ENCODE assay signal across 10 mouse cellular contexts in the genomic region with DNA sequence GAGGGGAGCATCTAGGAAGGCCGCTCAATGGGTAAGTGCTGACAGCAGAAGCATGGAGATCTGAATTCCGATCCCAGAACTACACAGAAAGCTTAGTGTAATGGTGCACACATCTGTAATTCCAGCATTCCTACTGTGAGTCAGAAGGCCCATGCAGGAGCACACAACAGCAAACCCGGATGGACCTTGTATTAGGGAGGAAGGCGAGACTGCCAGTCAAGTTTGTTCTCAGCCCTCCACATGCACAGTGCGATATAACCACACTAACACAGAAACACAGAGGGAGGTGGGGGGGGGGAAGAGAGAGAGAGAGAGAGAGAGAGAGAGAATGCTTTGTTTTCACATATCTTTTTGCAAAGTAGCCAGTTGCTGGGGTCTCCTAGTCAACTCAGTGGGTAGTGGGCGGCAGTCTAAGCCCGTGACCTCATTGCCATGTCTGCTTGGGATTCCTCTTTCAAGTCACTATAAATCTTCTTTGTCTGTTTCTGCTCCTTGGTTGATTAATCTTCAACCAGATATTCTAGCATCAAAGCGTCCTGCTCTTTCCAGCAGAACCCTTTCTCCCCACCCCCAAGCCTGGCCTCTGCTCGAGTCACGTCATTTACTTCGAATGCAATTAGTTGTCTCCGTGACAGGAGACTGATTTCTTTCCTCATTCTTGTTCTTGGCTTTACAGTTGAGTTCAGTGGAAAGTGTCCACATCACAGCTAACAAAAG. TPM values are rescaled to one million over a fixed set of nuclear protein-coding genes. Genes with fewer than 3 reads are reported as not detected.
DNase-seq lines count a peak whose midpoint lies in the region; ATAC-seq and TF ChIP-seq lines count a peak whose summit lies in the region.
"Had no signal": no experiment of that assay in that cellular context is flagged by ENCODE, and none has a peak within 500 bp of the region (broad histone marks: within the 10 kb centered on the region; RNA-seq: fewer than 3 reads in every experiment).

No protein-coding gene starts in this region.

- DNase-seq in heart, embryonic 10.5 days (ENCODE audit: low spot score) = no peak
- no peak for DNase-seq in heart, adult 18-20 months
- DNase-seq in embryo, embryonic 9.5 days (ENCODE audit: extremely low spot score) = peak; percentile 36
- DNase-seq in kidney, postnatal 14 days = peak; percentile 81
- DNase-seq in left cerebral cortex, adult 2 months (ENCODE audit: extremely low spot score in 1 of 2, low spot score in 2 of 2) = no peak
- no peak for DNase-seq in forebrain, postnatal 0 days
- no peak for DNase-seq in heart, postnatal 10 days
- DNase-seq: spleen, adult 18-20 months had no signal

- 0 out of 2 replicates have a peak overlapping the region, but pooled peaks have one; percentile 52 for H3K27ac ChIP-seq in heart, embryonic 10.5 days
- no peak overlapping the region for H3K27ac ChIP-seq in neural tube, embryonic 13.5 days (replicated peaks)
- H3K27ac ChIP-seq in left cerebral cortex, adult 2 months = no peak overlapping the region
- no peak overlapping the region for H3K27ac ChIP-seq in forebrain, postnatal 0 days (ENCODE audit: low read depth, low read length)
- H3K27ac ChIP-seq: hindbrain, embryonic 15.5 days had no signal

- no peaks in the 10 kb centered on the region for H3K36me3 ChIP-seq in heart, embryonic 10.5 days
- no peaks in the 10 kb centered on the region for H3K36me3 ChIP-seq in neural tube, embryonic 13.5 days
- no peaks in the 10 kb centered on the region for H3K36me3 ChIP-seq in forebrain, postnatal 0 days (ENCODE audit: insufficient read depth)
- H3K36me3 ChIP-seq: hindbrain, embryonic 15.5 days had no signal

- H3K4me1 ChIP-seq in heart, embryonic 10.5 days = peaks cover 47% of the 10 kb centered on the region
- H3K4me1 ChIP-seq in neural tube, embryonic 13.5 days (replicated peaks) = peaks cover 45% of the 10 kb centered on the region
- peaks cover 7% of the 10 kb centered on the region; the same call in 1 of the 2 replicates for H3K4me1 ChIP-seq in forebrain, postnatal 0 days (ENCODE audit: insufficient read depth)

- intact Hi-C loops in left cerebral cortex, adult 2 months (cut with DNase I) = no loop called here
- intact Hi-C loops in heart, postnatal 10 days (cut with DNase I) = no loop called here

- peak; percentile 18; the same call in 1 of the 2 replicates for ATAC-seq in neural tube, embryonic 13.5 days (ENCODE audit: low read depth)
- ATAC-seq in forebrain, postnatal 0 days = no peak

- no peak for TF ChIP-seq CTCF in left cerebral cortex, adult 2 months (IDR thresholded peaks at IDR 0.05)
- TF ChIP-seq CTCF in forebrain, postnatal 0 days (IDR thresholded peaks at IDR 0.05; ENCODE audit: low read depth) = no peak

- H3K9me3 ChIP-seq in heart, embryonic 10.5 days = no peaks in the 10 kb centered on the region
- H3K9me3 ChIP-seq in neural tube, embryonic 13.5 days = no peaks in the 10 kb centered on the region
- no peaks in the 10 kb centered on the region for H3K9me3 ChIP-seq in forebrain, postnatal 0 days (ENCODE audit: low read length)
- H3K9me3 ChIP-seq: hindbrain, embryonic 15.5 days had no signal

- H3K27me3 ChIP-seq in heart, embryonic 10.5 days (ENCODE audit: insufficient read depth, poor library complexity, severe bottlenecking) = no peaks in the 10 kb centered on the region
- H3K27me3 ChIP-seq in neural tube, embryonic 13.5 days = no peaks in the 10 kb centered on the region
- H3K27me3 ChIP-seq in forebrain, postnatal 0 days (ENCODE audit: insufficient read depth, low read length) = no peaks in the 10 kb centered on the region
- H3K27me3 ChIP-seq: hindbrain, embryonic 15.5 days had no signal

- no peak overlapping the region for H3K4me3 ChIP-seq in heart, embryonic 10.5 days
- no peak overlapping the region for H3K4me3 ChIP-seq in neural tube, embryonic 13.5 days
- no peak overlapping the region for H3K4me3 ChIP-seq in left cerebral cortex, adult 2 months
- H3K4me3 ChIP-seq in forebrain, postnatal 0 days (ENCODE audit: low read depth, low read length) = no peak overlapping the region
- H3K4me3 ChIP-seq: hindbrain, embryonic 15.5 days had no signal

- 52% methylated on average over 12 of the region's 12 CpGs for WGBS in heart, embryonic 10.5 days
- 24% methylated on average over 12 of the region's 12 CpGs for WGBS in neural tube, embryonic 13.5 days
- WGBS in forebrain, postnatal 0 days = 44% methylated on average over 12 of the region's 12 CpGs

- H3K4me2 ChIP-seq in neural tube, embryonic 13.5 days = no peak overlapping the region
- H3K4me2 ChIP-seq in forebrain, postnatal 0 days (ENCODE audit: low read depth) = no peak overlapping the region
- H3K4me2 ChIP-seq: hindbrain, embryonic 15.5 days had no signal

- H3K9ac ChIP-seq in neural tube, embryonic 13.5 days = no peak overlapping the region
- no peak overlapping the region for H3K9ac ChIP-seq in forebrain, postnatal 0 days
- H3K9ac ChIP-seq: hindbrain, embryonic 15.5 days had no signal

RNA-seq across cellular contexts. Expression of a gene that starts 20.7 kb away (rescaled TPM):
- polyA plus RNA-seq in heart, embryonic 10.5 days (2016; fragmentation: Nextera tagmentation; extraction: Ambion mirVana) = 34.0 and 35.3 TPM in 2 replicates
- 10 to 100 TPM; 12.0 to 13.2 TPM for total RNA-seq in heart, adult 18-20 months (2021)
- polyA plus RNA-seq in neural tube, embryonic 13.5 days (2015; fragmentation: Nextera tagmentation; extraction: Ambion mirVana) = 54.2 and 55.4 TPM in 2 replicates
- 10 to 100 TPM; 71.5 to 72.8 TPM for total RNA-seq in left cerebral cortex, adult 2 months (2021)
- 43.7 and 53.5 TPM in 2 replicates for total RNA-seq in forebrain, postnatal 0 days (2014; rRNA removed)
- 21.7 and 32.1 TPM in 2 replicates for polyA plus RNA-seq in forebrain, postnatal 0 days (2015; fragmentation: Nextera tagmentation; extraction: Ambion mirVana)
- 10 to 100 TPM; 30.5 to 33.7 TPM for total RNA-seq in heart, postnatal 10 days (2021)

Comparison
In these comparisons a context has a peak if more than half of its experiments do, and no peak if none do; other contexts are left out.
1. DNase-seq: peak in embryo, embryonic 9.5 days (single experiment) and kidney, postnatal 14 days (single experiment); none in heart, embryonic 10.5 days (single experiment), heart, adult 18-20 months (0 of 2), left cerebral cortex, adult 2 months (0 of 2), forebrain, postnatal 0 days (single experiment) and heart, postnatal 10 days (0 of 2).